Mouse (Mus musculus) naive thymus-derived CD4-positive, alpha-beta T cell, adult 5 months (primary cell): Measurements from ENCODE around the gene Mtap. TPM values are rescaled to one million over a fixed set of nuclear protein-coding genes. Genes with fewer than 3 reads are reported as not detected.

ENCODE experiments used
- polyA plus RNA-seq: library from polyadenylated mRNA; unstranded; fragments of 100-300 nt; shearing (Covaris generic); gene quantifications from one replicate; pipeline ENCODE4 v1.2.1, GENCODE M21; 2017

Gene Mtap
- 53.6 TPM for polyA plus RNA-seq

DNA sequence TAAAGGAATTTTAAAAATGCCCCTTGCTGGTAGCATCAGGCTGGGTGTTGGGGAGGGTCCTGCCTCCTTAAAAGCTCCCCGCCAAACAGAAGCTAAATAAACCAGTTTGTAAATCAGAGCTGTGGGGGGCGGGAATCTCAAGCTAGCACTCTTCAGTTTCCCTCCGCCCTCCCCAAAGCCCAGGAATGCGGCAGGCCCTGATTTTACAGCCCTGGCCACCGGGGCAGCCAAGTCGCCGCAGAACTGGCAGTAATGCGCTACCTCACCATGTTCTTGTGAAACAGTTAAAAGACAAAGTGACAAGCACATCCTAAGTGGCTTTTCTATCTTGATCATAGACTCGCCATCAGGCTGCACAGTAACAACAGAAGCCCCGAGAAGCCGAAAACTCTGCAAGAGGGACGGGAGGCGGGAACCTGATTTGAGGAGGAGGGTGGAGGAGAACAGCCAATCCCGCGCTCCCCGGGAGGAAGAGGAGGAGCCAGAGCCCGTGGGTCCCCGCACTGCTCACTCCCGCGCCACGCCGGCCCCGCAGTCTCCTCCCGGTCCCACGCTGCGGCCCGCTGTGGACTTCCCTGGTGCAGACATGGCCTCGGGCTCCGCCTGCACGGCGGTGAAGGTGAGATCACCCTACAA is at the start of gene Mtap:
Mtap (plus strand) TSS at position 217 of the 636 bp plus-strand sequence.

Other genes starting within 250 kb of the Mtap start
- not detected for gene Cdkn2a, start 157.5 kb downstream of the Mtap start, polyA plus RNA-seq
- gene Cdkn2b, start 173.9 kb downstream of the Mtap start, polyA plus RNA-seq, result 0.67 TPM